ENCODE assay signal across 22 mouse cellular contexts in genomic region chr17:6775671-6776070, GRCm38 (mm10). TPM values are rescaled to one million over a fixed set of nuclear protein-coding genes. Genes with fewer than 3 reads are reported as not detected.
A peak's percentile ranks its signal among the peaks of the same experiment; 100 is the strongest.
DNase-seq lines count a peak whose midpoint lies in the region; ATAC-seq lines count a peak whose summit lies in the region.
"Had no signal": no experiment of that assay in that cellular context is flagged by ENCODE, and none has a peak within 500 bp of the region (broad histone marks: within the 10 kb centered on the region; RNA-seq: fewer than 3 reads in every experiment).

No protein-coding gene starts in this region.

- peaks cover 10% of the 10 kb centered on the region; the same call in 1 of the 2 replicates for H3K27me3 ChIP-seq in kidney, embryonic 15.5 days
- peaks cover 17% of the 10 kb centered on the region for H3K27me3 ChIP-seq in midbrain, embryonic 10.5 days (ENCODE audit: low read depth, poor library complexity, severe bottlenecking)
- H3K27me3 ChIP-seq in midbrain, embryonic 16.5 days (ENCODE audit: control insufficient read depth, insufficient read depth, low read depth, low read length) = peaks cover 10% of the 10 kb centered on the region
- H3K27me3 ChIP-seq: heart, embryonic 12.5 days had no signal

- DNase-seq in CD4-positive, CD25-positive, alpha-beta regulatory T cell, adult 2 months (ENCODE audit: low read depth, low spot score) = peak; percentile 40
- DNase-seq in kidney, postnatal 10 days = no peak
- no peak for DNase-seq in midbrain, embryonic 10.5 days (ENCODE audit: low spot score)
- no peak for DNase-seq in gastrocnemius, postnatal 25 days
- DNase-seq: adrenal gland, adult 8-10 months; adrenal gland, postnatal 36 days; cerebellum, adult 2 months; cerebellum, postnatal 10 days; embryo, embryonic 11 days; gastrocnemius, postnatal 10 days; heart, adult 2 months had no signal

- no peak overlapping the region for H3K9ac ChIP-seq in kidney, embryonic 15.5 days
- H3K9ac ChIP-seq in midbrain, embryonic 16.5 days (ENCODE audit: low read depth, low read length) = no peak overlapping the region
- H3K9ac ChIP-seq: embryonic facial prominence, embryonic 15.5 days; heart, embryonic 12.5 days; hindbrain, embryonic 12.5 days had no signal

- ATAC-seq in CD4-positive, CD25-positive, alpha-beta regulatory T cell, adult 4 months = no peak
- no peak for ATAC-seq in kidney, embryonic 15.5 days (replicated peaks; ENCODE audit: low FRiP score)
- no peak for ATAC-seq in midbrain, embryonic 16.5 days
- ATAC-seq: forebrain, embryonic 16.5 days; hindbrain, embryonic 16.5 days had no signal

- H3K36me3 ChIP-seq in kidney, embryonic 15.5 days = no peaks in the 10 kb centered on the region
- H3K36me3 ChIP-seq in midbrain, embryonic 10.5 days = no peaks in the 10 kb centered on the region
- H3K36me3 ChIP-seq in midbrain, embryonic 16.5 days (ENCODE audit: control insufficient read depth, insufficient read depth, low read length) = no peaks in the 10 kb centered on the region
- H3K36me3 ChIP-seq: embryonic facial prominence, embryonic 15.5 days; heart, embryonic 12.5 days; hindbrain, embryonic 12.5 days had no signal

- 0 out of 2 replicates have a peak overlapping the region, but pooled peaks have one; percentile 52 for H3K27ac ChIP-seq in kidney, embryonic 15.5 days
- H3K27ac ChIP-seq in midbrain, embryonic 10.5 days (replicated peaks) = peak overlapping the region; percentile 64; the same call in 1 of the 2 replicates
- no peak overlapping the region for H3K27ac ChIP-seq in midbrain, embryonic 16.5 days (ENCODE audit: low read length)
- H3K27ac ChIP-seq: embryonic facial prominence, embryonic 15.5 days; heart, adult 2 months; hindbrain, embryonic 12.5 days had no signal

- no peaks in the 10 kb centered on the region for H3K9me3 ChIP-seq in kidney, embryonic 15.5 days (replicated peaks)
- no peaks in the 10 kb centered on the region for H3K9me3 ChIP-seq in midbrain, embryonic 10.5 days (replicated peaks)
- H3K9me3 ChIP-seq in midbrain, embryonic 16.5 days (replicated peaks; ENCODE audit: control insufficient read depth, low read length, poor library complexity, severe bottlenecking) = no peaks in the 10 kb centered on the region
- H3K9me3 ChIP-seq: embryonic facial prominence, embryonic 15.5 days; forebrain, embryonic 10.5 days; G1E; heart, embryonic 12.5 days; hindbrain, embryonic 12.5 days had no signal

- no peak overlapping the region for H3K4me3 ChIP-seq in kidney, embryonic 15.5 days (replicated peaks)
- H3K4me3 ChIP-seq in midbrain, embryonic 10.5 days = no peak overlapping the region
- H3K4me3 ChIP-seq in midbrain, embryonic 16.5 days (ENCODE audit: low read depth, low read length) = no peak overlapping the region
- H3K4me3 ChIP-seq: embryonic facial prominence, embryonic 15.5 days; erythroblast, embryonic 14.5 days; heart, adult 2 months; heart, embryonic 12.5 days; hindbrain, embryonic 12.5 days had no signal

- H3K4me1 ChIP-seq in kidney, embryonic 15.5 days = peaks cover 91% of the 10 kb centered on the region
- peaks cover 58% of the 10 kb centered on the region for H3K4me1 ChIP-seq in midbrain, embryonic 10.5 days
- H3K4me1 ChIP-seq in midbrain, embryonic 16.5 days (ENCODE audit: control insufficient read depth, insufficient read depth, low read length) = peaks cover 8% of the 10 kb centered on the region

- H3K4me2 ChIP-seq in kidney, embryonic 15.5 days = no peak overlapping the region
- no peak overlapping the region for H3K4me2 ChIP-seq in midbrain, embryonic 16.5 days (ENCODE audit: low read length)
- H3K4me2 ChIP-seq: embryonic facial prominence, embryonic 15.5 days; heart, embryonic 12.5 days; hindbrain, embryonic 12.5 days had no signal

- 59% methylated on average over 4 of the region's 4 CpGs for WGBS in kidney, embryonic 15.5 days
- 87% methylated on average over 4 of the region's 4 CpGs for WGBS in midbrain, embryonic 10.5 days
- 85% methylated on average over 4 of the region's 4 CpGs for WGBS in midbrain, embryonic 16.5 days

RNA-seq across cellular contexts. Expression of gene Ezr, which starts 6.9 kb away (rescaled TPM):
- polyA plus RNA-seq in CD4-positive, CD25-positive, alpha-beta regulatory T cell, adult 4 months (2017; shearing (Covaris generic)) = 100 to 1,000 TPM; 110 to 136 TPM
- 182 and 184 TPM in 2 replicates for polyA plus RNA-seq in kidney, embryonic 15.5 days (2015; fragmentation: Nextera tagmentation; extraction: Ambion mirVana)
- 54.9 and 56.7 TPM in 2 replicates for polyA plus RNA-seq in midbrain, embryonic 10.5 days (2016; fragmentation: Nextera tagmentation; extraction: Ambion mirVana)
- 31.9 and 36.8 TPM in 2 replicates for polyA plus RNA-seq in midbrain, embryonic 16.5 days (2015; fragmentation: Nextera tagmentation; extraction: Ambion mirVana)
- total RNA-seq in gastrocnemius, postnatal 25 days (2021) = 1 to 10 TPM; 2.2 to 2.9 TPM
